Mouse (Mus musculus): ENCODE results near the gene Gm20388.
A peak's percentile ranks its signal among the peaks of the same experiment; 100 is the strongest.
"Not testable (repeated sequence)": the region's sequence is repeated elsewhere in the genome, so short reads cannot be mapped to it uniquely, and the experiment has no call there.

Gm20388 gene

GRCm38 (mm10) chr8:123402730-123403326, 3492.2 kb downstream of the Gm20388 start:
- DNase-seq (ENCODE audit: low read depth, low spot score) = no peak

GRCm38 (mm10) chr8:123404521-123404920, 3493.9 kb downstream of the Gm20388 start:
- peak; percentile 61 for DNase-seq (ENCODE audit: low read depth, low spot score)

- DNase-seq (ENCODE audit: low read depth, low spot score) = peak; percentile 80
These were observed 3496.1 kb downstream of the Gm20388 start, which contains the start of gene Mc1r for GRCm38 (mm10) chr8:123406786-123407185. TSS of gene Mc1r (plus strand) at chr8:123407107.

GRCm38 (mm10) chr8:123407612-123408011, 3497.0 kb downstream of the Gm20388 start:
- no peak for DNase-seq (ENCODE audit: low read depth, low spot score)

- no peak for DNase-seq (ENCODE audit: low read depth, low spot score)
These were observed 3498.2 kb downstream of the Gm20388 start for GRCm38 (mm10) chr8:123408586-123409544.

- DNase-seq (ENCODE audit: low read depth, low spot score) = no peak
These were observed 3499.5 kb downstream of the Gm20388 start for GRCm38 (mm10) chr8:123410049-123410587.

GRCm38 (mm10) chr8:123410788-123411187, 3500.1 kb downstream of the Gm20388 start:
- no peak for DNase-seq (ENCODE audit: low read depth, low spot score)

- peak; percentile 77 for DNase-seq (ENCODE audit: low read depth, low spot score)
These were observed 3500.6 kb downstream of the Gm20388 start, which contains the start of gene Tubb3 for GRCm38 (mm10) chr8:123411246-123411645. TSS of gene Tubb3 (plus strand) at chr8:123411424.

- peak; percentile 26 for DNase-seq (ENCODE audit: low read depth, low spot score)
These were observed 3501.2 kb downstream of the Gm20388 start for GRCm38 (mm10) chr8:123411781-123412327.

- peak; percentile 64 for DNase-seq (ENCODE audit: low read depth, low spot score)
These were observed 3502.0 kb downstream of the Gm20388 start for GRCm38 (mm10) chr8:123412560-123413170.

GRCm38 (mm10) chr8:123414255-123414654, 3503.6 kb downstream of the Gm20388 start:
- DNase-seq (ENCODE audit: low read depth, low spot score) = no peak

GRCm38 (mm10) chr8:123414997-123415696, 3504.5 kb downstream of the Gm20388 start:
- DNase-seq (ENCODE audit: low read depth, low spot score) = not testable (repeated sequence)

- DNase-seq (ENCODE audit: low read depth, low spot score) = peak; percentile 66
These were observed 3505.6 kb downstream of the Gm20388 start for GRCm38 (mm10) chr8:123415967-123416943.

- no peak for DNase-seq (ENCODE audit: low read depth, low spot score)
These were observed 3506.4 kb downstream of the Gm20388 start for GRCm38 (mm10) chr8:123416944-123417555.

GRCm38 (mm10) chr8:123419711-123420110, 3509.1 kb downstream of the Gm20388 start:
- no peak for DNase-seq (ENCODE audit: low read depth, low spot score)

GRCm38 (mm10) chr8:123420525-123421281, 3510.1 kb downstream of the Gm20388 start:
- no peak for DNase-seq (ENCODE audit: low read depth, low spot score)

GRCm38 (mm10) chr8:123421325-123421724, 3510.7 kb downstream of the Gm20388 start:
- no peak for DNase-seq (ENCODE audit: low read depth, low spot score)

GRCm38 (mm10) chr8:123422056-123422780, 3511.6 kb downstream of the Gm20388 start:
- peak; percentile 66 for DNase-seq (ENCODE audit: low read depth, low spot score)

Data from CD4-positive helper T cell, adult 2 months (primary cell).